Mouse (Mus musculus): ENCODE results near the gene Gm45062. TPM values are rescaled to one million over a fixed set of nuclear protein-coding genes. Genes with fewer than 3 reads are reported as not detected.

The Gm45062 gene
- 10 to 100 TPM; 42.6 to 44.3 TPM for polyA plus RNA-seq (2017; shearing (Covaris generic))

- peak; percentile 99 for ATAC-seq
Measured at GRCm38 (mm10) chr6:8259004-8259666, at the start of gene Gm45062, which contains the start of the genes Rpa3 and Umad1. Gm45062 (plus strand) TSS chr6:8259450. Rpa3 (minus strand) TSS chr6:8259173. Umad1 (plus strand) TSS chr6:8259288.

- ATAC-seq, result peak; percentile 4
Measured at GRCm38 (mm10) chr6:8209866-8210186, 49.4 kb upstream of the Gm45062 start.

- no peak for ATAC-seq
Measured at GRCm38 (mm10) chr6:8210661-8211060, 48.6 kb upstream of the Gm45062 start.

- ATAC-seq, result no peak
Measured at GRCm38 (mm10) chr6:8227035-8227434, 32.2 kb upstream of the Gm45062 start.

- no peak for ATAC-seq
Measured at GRCm38 (mm10) chr6:8228596-8228995, 30.7 kb upstream of the Gm45062 start.

- no peak for ATAC-seq
Measured at GRCm38 (mm10) chr6:8258316-8258715, 934 bp upstream of the Gm45062 start.

- peak; percentile 17 for ATAC-seq
Measured at GRCm38 (mm10) chr6:8259667-8260044, 406 bp downstream of the Gm45062 start.

- no peak for ATAC-seq
Measured at GRCm38 (mm10) chr6:8271047-8271446, 11.8 kb downstream of the Gm45062 start.

GRCm38 (mm10) chr6:8274387-8275054 lies 15.3 kb downstream of the Gm45062 start:
- ATAC-seq, result peak; percentile 72

- ATAC-seq, result peak; percentile 68
Measured at GRCm38 (mm10) chr6:8275098-8275497, 15.8 kb downstream of the Gm45062 start.

GRCm38 (mm10) chr6:8276431-8276830 lies 17.2 kb downstream of the Gm45062 start:
- ATAC-seq, result no peak

GRCm38 (mm10) chr6:8278426-8279002 lies 19.3 kb downstream of the Gm45062 start:
- no peak for ATAC-seq

GRCm38 (mm10) chr6:8283255-8283654 lies 24.0 kb downstream of the Gm45062 start:
- ATAC-seq, result peak; percentile 33

- ATAC-seq, result no peak
Measured at GRCm38 (mm10) chr6:8285401-8285960, 26.2 kb downstream of the Gm45062 start.

GRCm38 (mm10) chr6:8286146-8286545 lies 26.9 kb downstream of the Gm45062 start:
- no peak for ATAC-seq

GRCm38 (mm10) chr6:8288755-8289580 lies 29.7 kb downstream of the Gm45062 start:
- ATAC-seq, result no peak

GRCm38 (mm10) chr6:8294048-8294784 lies 35.0 kb downstream of the Gm45062 start:
- no peak for ATAC-seq

GRCm38 (mm10) chr6:8299066-8299863 lies 40.0 kb downstream of the Gm45062 start:
- ATAC-seq, result peak; percentile 23

- no peak for ATAC-seq
Measured at GRCm38 (mm10) chr6:8307878-8308775, 48.9 kb downstream of the Gm45062 start.

- ATAC-seq, result no peak
Measured at GRCm38 (mm10) chr6:8312554-8312953, 53.3 kb downstream of the Gm45062 start.

Data from activated CD4-positive, CD25-positive, alpha-beta regulatory T cell, adult 4 months (primary cell).